Mouse (Mus musculus) brain, embryonic 14.5 days (tissue): ENCODE results near the gene Rnf185. TPM values are rescaled to one million over a fixed set of nuclear protein-coding genes. Genes with fewer than 3 reads are reported as not detected.

Source experiments
- DNase-seq: peaks from one replicate; pipeline ENCODE4 v3.0.0-alpha.2; 2011; ENCODE audit warnings: low read depth
- CTCF ChIP-seq: fragments of 200-500 bp; IDR thresholded peaks from 2 replicates; pipeline ENCODE4 v1.5.1; 2012; ENCODE audit warnings: inconsistent platforms, mild to moderate bottlenecking, moderate library complexity, borderline replicate concordance; ENCODE audit not compliant: insufficient read depth, insufficient read length; ENCODE audit errors: extremely low read depth
- POLR2A ChIP-seq: fragments of 200-500 bp; IDR thresholded peaks from 2 replicates; pipeline ENCODE4 v1.6.1; 2012; ENCODE audit warnings: mild to moderate bottlenecking, inconsistent platforms, borderline replicate concordance; ENCODE audit not compliant: poor library complexity, insufficient read depth, insufficient read length, severe bottlenecking; ENCODE audit errors: extremely low read depth
- polyA plus RNA-seq: library from polyadenylated mRNA; depleted of rRNA; stranded (reverse); fragments of >200 nt; gene quantifications from 2 replicates; pipeline ENCODE4 v1.2.3, GENCODE M21; 2012

Rnf185 gene
- polyA plus RNA-seq, 1 experiment = 46.9 TPM

- peak; percentile 86 for DNase-seq
- TF ChIP-seq CTCF (peak; percentile 99), POLR2A (no peak)
These were observed 65.2 kb downstream of the Rnf185 start for GRCm38 (mm10) chr11:3386941-3387368.

- TF ChIP-seq CTCF (peak; percentile 14; the same call in 1 of the 2 replicates), POLR2A (no peak)
- DNase-seq = peak; percentile 46
These were observed 69.3 kb downstream of the Rnf185 start for GRCm38 (mm10) chr11:3382602-3383594.

- TF ChIP-seq POLR2A (no peak), CTCF (no peak)
- no peak for DNase-seq
These were observed 70.9 kb downstream of the Rnf185 start for GRCm38 (mm10) chr11:3381148-3381814.

- no peak for DNase-seq
- TF ChIP-seq POLR2A (no peak), CTCF (no peak)
These were observed 72.7 kb downstream of the Rnf185 start for GRCm38 (mm10) chr11:3379427-3379826.

GRCm38 (mm10) chr11:3374741-3375140 is 77.4 kb downstream of the Rnf185 start:
- no peak for TF ChIP-seq CTCF
- no peak for TF ChIP-seq POLR2A

GRCm38 (mm10) chr11:3374293-3374645 is 77.9 kb downstream of the Rnf185 start:
- no peak for TF ChIP-seq CTCF
- TF ChIP-seq POLR2A = no peak
- no peak for DNase-seq

More at GRCm38 (mm10) chr11:3374741-3375140, 77.4 kb downstream of the Rnf185 start:
- DNase-seq = no peak

- TF ChIP-seq POLR2A = no peak
- TF ChIP-seq CTCF = no peak
- peak; percentile 80 for DNase-seq
These were observed 78.4 kb downstream of the Rnf185 start for GRCm38 (mm10) chr11:3373591-3374292.

GRCm38 (mm10) chr11:3371599-3372295 is 80.4 kb downstream of the Rnf185 start:
- DNase-seq = no peak
- TF ChIP-seq CTCF (no peak), POLR2A (no peak)

GRCm38 (mm10) chr11:3370928-3371598 is 81.1 kb downstream of the Rnf185 start:
- TF ChIP-seq CTCF (no peak), POLR2A (peak; percentile 76; the same call in 1 of the 2 replicates)

GRCm38 (mm10) chr11:3370162-3370561 is 82.0 kb downstream of the Rnf185 start:
- no peak for DNase-seq
- TF ChIP-seq CTCF (no peak), POLR2A (no peak)

More at GRCm38 (mm10) chr11:3370928-3371598, 81.1 kb downstream of the Rnf185 start:
- DNase-seq = peak; percentile 98
